Mouse (Mus musculus): ENCODE data around the gene Tenm4. TPM values are rescaled to one million over a fixed set of nuclear protein-coding genes. Genes with fewer than 3 reads are reported as not detected.

The Tenm4 gene
- polyA plus RNA-seq, 1 experiment from 2014 or later: 0.68 TPM

- Histone ChIP-seq H3K9me3 (ENCODE audit: low read length) (no peaks in the 10 kb centered on the region), H3K36me3 (replicated peaks; ENCODE audit: insufficient read depth, low read length) (no peaks in the 10 kb centered on the region), H3K27me3 (ENCODE audit: insufficient read depth, low read length) (no peaks in the 10 kb centered on the region), H3K4me2 (ENCODE audit: low read depth, low read length) (no peak overlapping the region), H3K4me3 (ENCODE audit: low read depth, low read length) (no peak overlapping the region), H3K9ac (replicated peaks) (no peak overlapping the region), H3K27ac (ENCODE audit: low read depth) (no peak overlapping the region), H3K4me1 (ENCODE audit: insufficient read depth) (peaks cover 12% of the 10 kb centered on the region)
- no peak for ATAC-seq
- TF ChIP-seq EP300 (IDR thresholded peaks at IDR 0.05; ENCODE audit: low read depth) (no peak), CTCF (IDR thresholded peaks at IDR 0.05; ENCODE audit: low read depth) (no peak)
- WGBS (ENCODE audit: insufficient replicate concordance): 47% methylated on average over 16 of the region's 16 CpGs
- DNase-seq: no peak
Measured at GRCm38 (mm10) chr7:96703958-96704357, 532.9 kb downstream of the Tenm4 start.

- DNase-seq (peak; percentile 19), ATAC-seq (peak; percentile 96)
- peak; percentile 89 for TF ChIP-seq EP300 (IDR thresholded peaks at IDR 0.05; ENCODE audit: low read depth)
- no peak for TF ChIP-seq CTCF (IDR thresholded peaks at IDR 0.05; ENCODE audit: low read depth)
- 0 out of 2 replicates have a peak overlapping the region, but pooled peaks have one; percentile 1 for H3K4me3 ChIP-seq (ENCODE audit: low read depth, low read length)
- H3K9me3 ChIP-seq (ENCODE audit: low read length): no peaks in the 10 kb centered on the region
- peak overlapping the region; percentile 52 for H3K4me2 ChIP-seq (ENCODE audit: low read depth, low read length)
- no peak overlapping the region for H3K9ac ChIP-seq (replicated peaks)
- WGBS (ENCODE audit: insufficient replicate concordance): 51% methylated on average over 8 of the region's 8 CpGs
- H3K4me1 ChIP-seq (ENCODE audit: insufficient read depth): peaks cover 12% of the 10 kb centered on the region
- no peaks in the 10 kb centered on the region for H3K27me3 ChIP-seq (ENCODE audit: insufficient read depth, low read length)
- H3K27ac ChIP-seq (ENCODE audit: low read depth): peak overlapping the region; percentile 41; the same call in 1 of the 2 replicates
- no peaks in the 10 kb centered on the region for H3K36me3 ChIP-seq (replicated peaks; ENCODE audit: insufficient read depth, low read length)
Measured at GRCm38 (mm10) chr7:96705307-96706129, 534.5 kb downstream of the Tenm4 start.

GRCm38 (mm10) chr7:96706531-96706930 is 535.5 kb downstream of the Tenm4 start:
- WGBS (ENCODE audit: insufficient replicate concordance): 82% methylated on average over 7 of the region's 7 CpGs
- Histone ChIP-seq H3K4me1 (ENCODE audit: insufficient read depth) (peaks cover 12% of the 10 kb centered on the region), H3K27me3 (ENCODE audit: insufficient read depth, low read length) (no peaks in the 10 kb centered on the region), H3K9me3 (ENCODE audit: low read length) (no peaks in the 10 kb centered on the region), H3K36me3 (replicated peaks; ENCODE audit: insufficient read depth, low read length) (no peaks in the 10 kb centered on the region), H3K4me2 (ENCODE audit: low read depth, low read length) (no peak overlapping the region), H3K27ac (ENCODE audit: low read depth) (no peak overlapping the region), H3K4me3 (ENCODE audit: low read depth, low read length) (no peak overlapping the region), H3K9ac (replicated peaks) (no peak overlapping the region)
- TF ChIP-seq CTCF (IDR thresholded peaks at IDR 0.05; ENCODE audit: low read depth): no peak
- TF ChIP-seq EP300 (IDR thresholded peaks at IDR 0.05; ENCODE audit: low read depth): no peak
- DNase-seq (no peak), ATAC-seq (no peak)

- H3K36me3 ChIP-seq (replicated peaks; ENCODE audit: insufficient read depth, low read length): no peaks in the 10 kb centered on the region
- H3K4me3 ChIP-seq (ENCODE audit: low read depth, low read length): no peak overlapping the region
- TF ChIP-seq CTCF (IDR thresholded peaks at IDR 0.05; ENCODE audit: low read depth) (no peak), EP300 (IDR thresholded peaks at IDR 0.05; ENCODE audit: low read depth) (no peak)
- peaks cover 9% of the 10 kb centered on the region for H3K4me1 ChIP-seq (ENCODE audit: insufficient read depth)
- DNase-seq (no peak), ATAC-seq (no peak)
- H3K27ac ChIP-seq (ENCODE audit: low read depth): no peak overlapping the region
- WGBS (ENCODE audit: insufficient replicate concordance): 89% methylated on average over 2 of the region's 2 CpGs
- H3K9ac ChIP-seq (replicated peaks): no peak overlapping the region
- no peaks in the 10 kb centered on the region for H3K9me3 ChIP-seq (ENCODE audit: low read length)
- no peak overlapping the region for H3K4me2 ChIP-seq (ENCODE audit: low read depth, low read length)
- no peaks in the 10 kb centered on the region for H3K27me3 ChIP-seq (ENCODE audit: insufficient read depth, low read length)
Measured at GRCm38 (mm10) chr7:96707112-96707511, 536.1 kb downstream of the Tenm4 start.

GRCm38 (mm10) chr7:96708071-96708470 is 537.0 kb downstream of the Tenm4 start:
- 78% methylated on average over 5 of the region's 5 CpGs for WGBS (ENCODE audit: insufficient replicate concordance)
- H3K9ac ChIP-seq (replicated peaks): no peak overlapping the region
- H3K4me2 ChIP-seq (ENCODE audit: low read depth, low read length): no peak overlapping the region
- H3K27me3 ChIP-seq (ENCODE audit: insufficient read depth, low read length): no peaks in the 10 kb centered on the region
- DNase-seq (no peak), ATAC-seq (no peak)
- no peaks in the 10 kb centered on the region for H3K36me3 ChIP-seq (replicated peaks; ENCODE audit: insufficient read depth, low read length)
- H3K27ac ChIP-seq (ENCODE audit: low read depth): no peak overlapping the region
- H3K4me1 ChIP-seq (ENCODE audit: insufficient read depth): peaks cover 9% of the 10 kb centered on the region
- H3K9me3 ChIP-seq (ENCODE audit: low read length): no peaks in the 10 kb centered on the region
- TF ChIP-seq EP300 (IDR thresholded peaks at IDR 0.05; ENCODE audit: low read depth) (no peak), CTCF (IDR thresholded peaks at IDR 0.05; ENCODE audit: low read depth) (no peak)
- no peak overlapping the region for H3K4me3 ChIP-seq (ENCODE audit: low read depth, low read length)

- H3K27me3 ChIP-seq (ENCODE audit: insufficient read depth, low read length): no peaks in the 10 kb centered on the region
- no peak overlapping the region for H3K4me3 ChIP-seq (ENCODE audit: low read depth, low read length)
- no peak overlapping the region for H3K4me2 ChIP-seq (ENCODE audit: low read depth, low read length)
- H3K27ac ChIP-seq (ENCODE audit: low read depth): no peak overlapping the region
- H3K9me3 ChIP-seq (ENCODE audit: low read length): no peaks in the 10 kb centered on the region
- DNase-seq (no peak), ATAC-seq (no peak)
- H3K4me1 ChIP-seq (ENCODE audit: insufficient read depth): peaks cover 9% of the 10 kb centered on the region
- TF ChIP-seq EP300 (IDR thresholded peaks at IDR 0.05; ENCODE audit: low read depth): no peak
- no peak overlapping the region for H3K9ac ChIP-seq (replicated peaks)
- WGBS (ENCODE audit: insufficient replicate concordance): 84% methylated on average over 5 of the region's 5 CpGs
- no peaks in the 10 kb centered on the region for H3K36me3 ChIP-seq (replicated peaks; ENCODE audit: insufficient read depth, low read length)
Measured at GRCm38 (mm10) chr7:96708561-96708960, 537.5 kb downstream of the Tenm4 start.

Measured in liver, postnatal 0 days (tissue).